ENCODE assay signal across 10 mouse cellular contexts in genomic region chr14:123627180-123627562, GRCm38 (mm10). TPM values are rescaled to one million over a fixed set of nuclear protein-coding genes. Genes with fewer than 3 reads are reported as not detected.
DNase-seq lines count a peak whose midpoint lies in the region; ATAC-seq lines count a peak whose summit lies in the region.
"Had no signal": no experiment of that assay in that cellular context is flagged by ENCODE, and none has a peak within 500 bp of the region (broad histone marks: within the 10 kb centered on the region; RNA-seq: fewer than 3 reads in every experiment).

No protein-coding gene starts in this region.

- no peaks in the 10 kb centered on the region for H3K9me3 ChIP-seq in heart, embryonic 15.5 days (replicated peaks)
- H3K9me3 ChIP-seq in forebrain, embryonic 15.5 days = no peaks in the 10 kb centered on the region
- H3K9me3 ChIP-seq in midbrain, embryonic 10.5 days (replicated peaks) = no peaks in the 10 kb centered on the region

- no peak for ATAC-seq in heart, embryonic 15.5 days (replicated peaks; ENCODE audit: insufficient number of reproducible peaks, insufficient read depth, low FRiP score, low read depth)
- ATAC-seq in forebrain, embryonic 15.5 days (replicated peaks) = no peak

- intact Hi-C loops in heart, postnatal 36 days (cut with DNase I) = no loop called here

- H3K9ac ChIP-seq in heart, embryonic 15.5 days = no peak overlapping the region
- H3K9ac ChIP-seq in forebrain, embryonic 15.5 days (replicated peaks) = peak overlapping the region; percentile 78

- H3K4me1 ChIP-seq in heart, embryonic 15.5 days (replicated peaks) = 0 out of 2 replicates have a peak, but pooled peaks cover 2% of the 10 kb centered on the region
- H3K4me1 ChIP-seq in forebrain, embryonic 15.5 days = peaks cover 13% of the 10 kb centered on the region
- H3K4me1 ChIP-seq in midbrain, embryonic 10.5 days = peaks cover 26% of the 10 kb centered on the region

- H3K4me2 ChIP-seq in heart, embryonic 15.5 days = peak overlapping the region; percentile 73
- peak overlapping the region; percentile 88 for H3K4me2 ChIP-seq in forebrain, embryonic 15.5 days (replicated peaks)

- no peak for DNase-seq in heart, postnatal 36 days
- DNase-seq in brain, adult 2 months (ENCODE audit: low read depth, low spot score) = peak; percentile 48
- no peak for DNase-seq in midbrain, embryonic 10.5 days (ENCODE audit: low spot score)
- DNase-seq in frontal cortex, postnatal 25 days (ENCODE audit: low spot score in 2 of 2) = no peak
- no peak for DNase-seq in embryo, embryonic 11 days
- no peak for DNase-seq in retina, postnatal 1 day
- DNase-seq: gastrocnemius, postnatal 36 days; lung, postnatal 14 days had no signal

- peaks cover 18% of the 10 kb centered on the region for H3K27me3 ChIP-seq in heart, embryonic 15.5 days
- no peaks in the 10 kb centered on the region for H3K27me3 ChIP-seq in forebrain, embryonic 15.5 days
- H3K27me3 ChIP-seq in midbrain, embryonic 10.5 days (ENCODE audit: low read depth, poor library complexity, severe bottlenecking) = peaks cover 19% of the 10 kb centered on the region

- H3K36me3 ChIP-seq in heart, embryonic 15.5 days = no peaks in the 10 kb centered on the region
- no peaks in the 10 kb centered on the region for H3K36me3 ChIP-seq in forebrain, embryonic 15.5 days
- H3K36me3 ChIP-seq in midbrain, embryonic 10.5 days = no peaks in the 10 kb centered on the region

- H3K4me3 ChIP-seq in heart, embryonic 15.5 days = peak overlapping the region; percentile 48
- peak overlapping the region; percentile 73 for H3K4me3 ChIP-seq in forebrain, embryonic 15.5 days
- H3K4me3 ChIP-seq in midbrain, embryonic 10.5 days = peak overlapping the region; percentile 71

- H3K27ac ChIP-seq in heart, embryonic 15.5 days = no peak overlapping the region
- peak overlapping the region; percentile 82 for H3K27ac ChIP-seq in forebrain, embryonic 15.5 days (replicated peaks)
- H3K27ac ChIP-seq in midbrain, embryonic 10.5 days (replicated peaks) = peak overlapping the region; percentile 90

- 58% methylated on average over 3 of the region's 3 CpGs for WGBS in heart, embryonic 15.5 days
- WGBS in forebrain, embryonic 15.5 days = 45% methylated on average over 3 of the region's 3 CpGs
- whole genome bisulfite sequencing in midbrain, embryonic 10.5 days = 48% methylated on average over 3 of the region's 3 CpGs

RNA-seq across cellular contexts. Expression of gene Nalcn, which starts 0.2 kb away (rescaled TPM):
- 0.10 and 0.30 TPM in 2 replicates for polyA plus RNA-seq in heart, embryonic 15.5 days (2015; fragmentation: Nextera tagmentation; extraction: Ambion mirVana)
- under 1 TPM; 0.50 to 0.62 TPM for total RNA-seq in heart, postnatal 36 days (2021)
- 6.5 and 7.3 TPM in 2 replicates for polyA plus RNA-seq in forebrain, embryonic 15.5 days (2015; fragmentation: Nextera tagmentation; extraction: Ambion mirVana)
- polyA plus RNA-seq in midbrain, embryonic 10.5 days (2016; fragmentation: Nextera tagmentation; extraction: Ambion mirVana) = 2.0 and 3.3 TPM in 2 replicates

RNA-seq across cellular contexts. Expression of gene Itgbl1, which starts 32.6 kb away (rescaled TPM):
- 0.95 and 1.1 TPM in 2 replicates for polyA plus RNA-seq in heart, embryonic 15.5 days (2015; fragmentation: Nextera tagmentation; extraction: Ambion mirVana)
- 1 to 10 TPM; 4.5 to 6.2 TPM for total RNA-seq in heart, postnatal 36 days (2021)
- polyA plus RNA-seq in forebrain, embryonic 15.5 days (2015; fragmentation: Nextera tagmentation; extraction: Ambion mirVana) = 3.1 and 3.5 TPM in 2 replicates
- polyA plus RNA-seq in midbrain, embryonic 10.5 days (2016; fragmentation: Nextera tagmentation; extraction: Ambion mirVana) = 0.31 and 0.58 TPM in 2 replicates
